Mouse (Mus musculus) neural tube, embryonic 13.5 days (tissue): ENCODE measurements at regions not wholly inside any gene's neighbourhood (a gene's known extent, or its start where the extent isn't known, plus 50 kb on each side); places are given as distances from the start of the nearest gene placed in this dataset.

Source experiments
- ATAC-seq: fragments of 200-750 bp; cut with Nextera tagmentation; 2 replicates; pipeline ENCODE4 v1.8.0; 2017; ENCODE audit warnings: low read depth, mild to moderate bottlenecking, moderate TSS enrichment, moderate library complexity
- H3K27ac ChIP-seq: fragments of 300-500 bp; sonication (generic); replicated peaks from 2 replicates; pipeline ENCODE4 v1.5.1; 2015; ENCODE audit warnings: moderate library complexity, mild to moderate bottlenecking, inconsistent platforms
- H3K27me3 ChIP-seq: fragments of 300-500 bp; sonication (generic); 2 replicates; pipeline ENCODE4 v1.6.1; 2015; ENCODE audit warnings: mild to moderate bottlenecking, inconsistent platforms
- H3K36me3 ChIP-seq: fragments of 300-500 bp; sonication (generic); 2 replicates; pipeline ENCODE4 v1.6.1; 2015; ENCODE audit warnings: mild to moderate bottlenecking, inconsistent platforms
- H3K4me1 ChIP-seq: fragments of 300-500 bp; sonication (generic); replicated peaks from 2 replicates; pipeline ENCODE4 v1.6.1; 2015; ENCODE audit warnings: inconsistent platforms
- H3K4me2 ChIP-seq: fragments of 300-500 bp; sonication (generic); 2 replicates; pipeline ENCODE4 v1.6.1; 2015; ENCODE audit warnings: inconsistent platforms, mild to moderate bottlenecking, moderate library complexity
- H3K4me3 ChIP-seq: fragments of 300-500 bp; sonication (generic); 2 replicates; pipeline ENCODE4 v1.5.1; 2015; ENCODE audit warnings: mild to moderate bottlenecking, inconsistent platforms
- H3K9ac ChIP-seq: fragments of 300-500 bp; sonication (generic); 2 replicates; pipeline ENCODE4 v1.6.1; 2015; ENCODE audit warnings: moderate library complexity, mild to moderate bottlenecking, inconsistent platforms
- H3K9me3 ChIP-seq: fragments of 300-500 bp; sonication (generic); 2 replicates; pipeline ENCODE4 v1.6.1; 2016; ENCODE audit warnings: inconsistent platforms
- WGBS: fragments of 180-500 bp; shearing (Covaris S2); methylation state at CpG from one replicate; pipeline ENCODE4 v1.1.7; 2015; 5-methylcytosine and 5-hydroxymethylcytosine counted together

GRCm38 (mm10) chr7:145098335-145098734 is 109.6 kb downstream of the 1810010D01Rik start:
- H3K9ac ChIP-seq: no peak overlapping the region
- peaks cover 9% of the 10 kb centered on the region; the same call in 1 of the 2 replicates for H3K4me1 ChIP-seq
- no peaks in the 10 kb centered on the region for H3K36me3 ChIP-seq
- H3K4me2 ChIP-seq: no peak overlapping the region
- H3K4me3 ChIP-seq: no peak overlapping the region
- no peak for ATAC-seq
- H3K27ac ChIP-seq: no peak overlapping the region
- 90% methylated on average over 6 of the region's 6 CpGs for WGBS
- H3K27me3 ChIP-seq: no peaks in the 10 kb centered on the region
- no peaks in the 10 kb centered on the region for H3K9me3 ChIP-seq

GRCm38 (mm10) chr7:145094134-145094526 is 113.8 kb downstream of the 1810010D01Rik start:
- Histone ChIP-seq H3K27me3 (no peaks in the 10 kb centered on the region), H3K4me2 (no peak overlapping the region), H3K4me1 (peaks cover 9% of the 10 kb centered on the region; the same call in 1 of the 2 replicates), H3K4me3 (no peak overlapping the region), H3K36me3 (no peaks in the 10 kb centered on the region), H3K27ac (no peak overlapping the region), H3K9ac (no peak overlapping the region), H3K9me3 (no peaks in the 10 kb centered on the region)
- ATAC-seq: no peak
- 75% methylated on average over 7 of the region's 7 CpGs for WGBS

DNA sequence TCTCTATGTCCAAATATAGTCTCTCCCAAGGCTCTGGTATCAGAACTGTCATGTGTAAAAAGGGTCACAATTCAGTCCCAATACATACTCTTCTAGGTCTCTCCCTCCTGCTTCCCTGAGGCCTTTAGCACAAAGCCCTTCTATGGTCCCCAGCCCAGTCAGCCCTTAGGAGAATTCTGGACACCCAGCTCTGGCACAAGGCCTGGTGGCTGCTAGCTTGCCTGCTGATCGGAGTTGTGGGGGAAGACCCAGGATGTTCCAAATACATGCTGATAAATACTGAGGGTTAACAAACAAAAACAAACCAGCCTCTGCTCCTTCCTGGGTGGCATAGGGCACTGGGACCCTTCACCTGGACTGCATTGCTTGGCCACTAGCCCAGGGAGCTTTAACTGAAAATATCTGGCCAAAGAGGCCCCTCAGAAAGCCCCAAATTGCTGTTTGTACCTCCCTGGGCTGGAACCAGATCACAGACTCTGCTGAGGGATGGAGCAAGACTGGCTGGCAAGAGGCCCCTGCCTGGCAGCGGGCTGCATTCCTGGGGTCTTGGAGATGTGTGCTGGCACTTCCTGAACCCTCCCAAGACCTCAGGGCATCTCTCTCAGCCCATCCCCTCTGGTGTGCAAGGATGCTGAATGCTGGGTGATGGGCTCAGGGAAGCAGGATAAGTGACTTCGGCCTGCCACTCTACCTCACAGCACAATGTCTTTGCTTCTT is 114.3 kb downstream of the 1810010D01Rik start:
- Histone ChIP-seq H3K27me3 (no peaks in the 10 kb centered on the region), H3K9ac (no peak overlapping the region), H3K9me3 (no peaks in the 10 kb centered on the region), H3K36me3 (no peaks in the 10 kb centered on the region), H3K27ac (no peak overlapping the region), H3K4me2 (no peak overlapping the region), H3K4me1 (peaks cover 9% of the 10 kb centered on the region; the same call in 1 of the 2 replicates), H3K4me3 (no peak overlapping the region)
- WGBS: 86% methylated on average over 3 of the region's 3 CpGs
- ATAC-seq: no peak

DNA sequence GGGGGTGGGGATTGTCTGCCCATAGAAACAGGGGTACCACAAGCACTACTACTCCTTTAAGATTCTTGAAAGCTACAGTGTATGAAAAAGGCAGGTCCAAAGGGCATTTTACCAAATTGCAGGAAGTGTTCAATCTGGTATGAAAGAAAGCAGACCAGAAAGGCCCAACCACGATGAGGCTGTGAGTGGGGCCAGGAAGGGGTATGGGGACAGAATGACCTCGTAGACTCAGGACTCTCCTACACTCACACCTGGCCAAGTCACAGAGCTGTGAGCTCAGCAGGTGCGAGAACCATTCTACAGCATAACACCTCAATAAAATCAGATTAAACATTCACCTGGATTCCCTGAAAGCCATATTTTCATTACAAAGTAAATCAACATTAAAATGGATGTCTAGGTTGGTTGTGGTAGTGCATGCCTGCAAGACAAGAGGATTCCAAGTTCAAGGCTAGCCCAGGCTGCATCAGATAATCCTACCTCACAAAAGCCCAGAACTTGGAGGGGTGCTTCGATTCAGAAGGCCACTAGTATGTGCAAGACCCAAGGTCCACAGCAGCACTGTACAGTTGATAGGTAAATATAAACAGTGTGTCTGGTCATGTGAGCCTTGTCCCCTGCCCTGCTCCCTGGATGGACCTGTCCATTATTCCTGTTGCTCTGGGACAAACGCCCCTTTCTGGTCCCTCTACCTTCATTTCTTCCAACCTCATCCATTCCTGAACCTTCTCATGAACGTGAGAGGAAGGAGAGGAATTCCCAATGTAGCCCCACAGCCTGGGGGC is 115.3 kb downstream of the 1810010D01Rik start:
- Histone ChIP-seq H3K27ac (no peak overlapping the region), H3K4me1 (peaks cover 9% of the 10 kb centered on the region; the same call in 1 of the 2 replicates)
- no peak for ATAC-seq

GRCm38 (mm10) chr7:145090849-145091248 is 117.1 kb downstream of the 1810010D01Rik start:
- H3K36me3 ChIP-seq: no peaks in the 10 kb centered on the region
- no peak overlapping the region for H3K27ac ChIP-seq
- no peak overlapping the region for H3K4me3 ChIP-seq
- 93% methylated on average over 4 of the region's 4 CpGs for WGBS
- no peaks in the 10 kb centered on the region for H3K9me3 ChIP-seq
- no peak for ATAC-seq
- no peak overlapping the region for H3K4me2 ChIP-seq
- no peak overlapping the region for H3K9ac ChIP-seq
- peaks cover 9% of the 10 kb centered on the region; the same call in 1 of the 2 replicates for H3K4me1 ChIP-seq
- H3K27me3 ChIP-seq: no peaks in the 10 kb centered on the region

More for the DNA sequence above, 115.3 kb downstream of the 1810010D01Rik start:
- 82% methylated on average over 6 of the region's 6 CpGs for WGBS
- Histone ChIP-seq H3K4me3 (no peak overlapping the region), H3K27me3 (no peaks in the 10 kb centered on the region), H3K9me3 (no peaks in the 10 kb centered on the region), H3K36me3 (no peaks in the 10 kb centered on the region), H3K9ac (no peak overlapping the region), H3K4me2 (no peak overlapping the region)

DNA sequence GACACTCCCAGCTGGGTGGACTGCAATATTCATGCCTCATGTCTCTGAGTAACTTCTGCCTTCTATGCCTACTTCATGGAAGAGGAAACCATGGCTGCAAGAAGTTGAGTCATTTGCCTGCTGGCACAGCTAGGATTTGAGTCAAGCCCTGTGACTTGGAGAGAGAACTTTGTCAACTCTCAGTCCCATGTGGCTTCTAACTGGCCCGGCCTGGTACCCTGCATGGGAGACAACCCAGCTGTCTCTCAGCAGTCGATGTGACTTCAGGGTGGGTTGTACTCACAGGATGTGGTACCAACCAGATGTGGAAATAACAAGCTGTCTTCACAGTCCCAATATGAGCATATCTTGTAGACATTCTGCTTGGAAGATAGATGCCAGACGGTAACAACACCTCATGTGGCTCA is 118.6 kb downstream of the 1810010D01Rik start:
- H3K36me3 ChIP-seq: no peaks in the 10 kb centered on the region
- H3K27ac ChIP-seq: no peak overlapping the region
- H3K27me3 ChIP-seq: no peaks in the 10 kb centered on the region
- no peak overlapping the region for H3K9ac ChIP-seq
- H3K4me2 ChIP-seq: no peak overlapping the region
- no peak overlapping the region for H3K4me3 ChIP-seq
- WGBS: 93% methylated on average over 3 of the region's 3 CpGs
- ATAC-seq: no peak
- peaks cover 7% of the 10 kb centered on the region for H3K9me3 ChIP-seq
- H3K4me1 ChIP-seq: peaks cover 8% of the 10 kb centered on the region; the same call in 1 of the 2 replicates

DNA sequence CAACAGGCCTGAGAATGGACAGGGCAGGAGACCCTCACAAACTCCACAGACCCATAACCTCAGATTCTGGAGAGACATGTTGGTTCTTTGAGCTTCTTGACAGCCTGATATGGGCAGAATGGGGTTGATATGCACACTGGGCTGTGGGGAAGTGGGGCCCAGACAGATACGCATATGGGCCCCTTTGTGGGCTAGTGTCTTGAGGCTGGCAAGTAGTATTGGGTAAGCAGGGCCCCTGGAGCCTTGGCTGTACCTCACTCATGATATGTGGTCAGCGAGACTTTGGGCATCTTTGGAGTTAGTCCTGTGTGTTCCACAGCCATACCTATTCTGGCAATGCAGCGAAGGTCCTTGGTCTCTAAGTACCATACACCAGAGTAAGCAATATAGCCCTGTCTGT is 119.3 kb downstream of the 1810010D01Rik start:
- no peak for ATAC-seq
- no peak overlapping the region for H3K4me3 ChIP-seq
- 94% methylated on average over 3 of the region's 3 CpGs for WGBS

GRCm38 (mm10) chr7:145087790-145088189 is 120.1 kb downstream of the 1810010D01Rik start:
- Histone ChIP-seq H3K27me3 (no peaks in the 10 kb centered on the region), H3K4me3 (no peak overlapping the region), H3K4me1 (no peaks in the 10 kb centered on the region), H3K4me2 (no peak overlapping the region), H3K36me3 (no peaks in the 10 kb centered on the region), H3K9ac (no peak overlapping the region), H3K27ac (no peak overlapping the region), H3K9me3 (peaks cover 7% of the 10 kb centered on the region)
- WGBS: 80% methylated on average over 5 of the region's 5 CpGs
- no peak for ATAC-seq

More for the DNA sequence above, 119.3 kb downstream of the 1810010D01Rik start:
- no peaks in the 10 kb centered on the region for H3K36me3 ChIP-seq
- H3K27ac ChIP-seq: no peak overlapping the region
- peaks cover 7% of the 10 kb centered on the region for H3K9me3 ChIP-seq
- no peak overlapping the region for H3K9ac ChIP-seq
- H3K4me2 ChIP-seq: no peak overlapping the region
- no peaks in the 10 kb centered on the region for H3K27me3 ChIP-seq
- H3K4me1 ChIP-seq: 0 out of 2 replicates have a peak, but pooled peaks cover 1% of the 10 kb centered on the region

- Histone ChIP-seq H3K9me3 (peaks cover 7% of the 10 kb centered on the region), H3K27me3 (no peaks in the 10 kb centered on the region), H3K4me3 (no peak overlapping the region), H3K4me1 (no peaks in the 10 kb centered on the region), H3K36me3 (no peaks in the 10 kb centered on the region), H3K9ac (no peak overlapping the region), H3K4me2 (no peak overlapping the region), H3K27ac (no peak overlapping the region)
- no peak for ATAC-seq
- 84% methylated on average over 9 of the region's 9 CpGs for WGBS
These were observed 124.8 kb downstream of the 1810010D01Rik start for GRCm38 (mm10) chr7:145082917-145083752.

- ATAC-seq: no peak
These were observed 132.5 kb upstream of the Ccnd1 start for GRCm38 (mm10) chr7:145071996-145072790.

DNA sequence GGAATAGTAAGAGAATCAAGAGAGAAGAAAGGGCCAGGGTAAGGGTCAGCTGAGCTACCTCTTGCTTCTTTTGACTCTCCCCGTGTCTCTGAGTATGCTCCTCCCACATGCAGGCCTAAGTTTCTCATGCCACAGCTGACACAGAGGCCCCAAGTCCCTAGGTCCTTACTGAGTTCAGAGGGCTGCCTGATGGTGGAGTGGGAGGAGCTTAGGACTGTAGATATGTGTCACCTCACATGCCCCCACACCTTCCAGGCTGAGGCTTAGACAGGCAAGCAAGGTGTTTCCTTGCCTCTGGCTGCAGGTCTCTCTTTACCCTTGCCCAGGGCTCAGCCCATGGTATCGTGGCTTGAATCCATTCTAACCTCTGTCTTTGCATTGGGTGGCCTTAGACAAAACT is 131.8 kb upstream of the Ccnd1 start:
- Histone ChIP-seq H3K27ac (no peak overlapping the region), H3K4me3 (no peak overlapping the region), H3K4me2 (no peak overlapping the region), H3K27me3 (no peaks in the 10 kb centered on the region), H3K36me3 (no peaks in the 10 kb centered on the region), H3K9me3 (no peaks in the 10 kb centered on the region), H3K4me1 (no peaks in the 10 kb centered on the region), H3K9ac (no peak overlapping the region)
- ATAC-seq: no peak
- 78% methylated on average over 2 of the region's 2 CpGs for WGBS

More at GRCm38 (mm10) chr7:145071996-145072790, 132.5 kb upstream of the Ccnd1 start:
- Histone ChIP-seq H3K36me3 (no peaks in the 10 kb centered on the region), H3K27me3 (no peaks in the 10 kb centered on the region), H3K9ac (no peak overlapping the region), H3K4me3 (no peak overlapping the region), H3K4me1 (no peaks in the 10 kb centered on the region), H3K9me3 (no peaks in the 10 kb centered on the region), H3K27ac (no peak overlapping the region), H3K4me2 (no peak overlapping the region)
- WGBS: 82% methylated on average over 5 of the region's 5 CpGs
